Mouse (Mus musculus): ENCODE measurements around the gene Zic2.
"Not testable (repeated sequence)": the region's sequence is repeated elsewhere in the genome, so short reads cannot be mapped to it uniquely, and the experiment has no call there.

The Zic2 gene

GRCm38 (mm10) chr14:122474891-122475556, at the start of gene Zic2:
TSS of gene Zic2 (plus strand) at chr14:122475435.
- DNase-seq (ENCODE audit: inconsistent ontology term) = peak; percentile 96

- DNase-seq (ENCODE audit: inconsistent ontology term) = peak; percentile 26
Observed at GRCm38 (mm10) chr14:122426529-122427203, 48.6 kb upstream of the Zic2 start.

DNA sequence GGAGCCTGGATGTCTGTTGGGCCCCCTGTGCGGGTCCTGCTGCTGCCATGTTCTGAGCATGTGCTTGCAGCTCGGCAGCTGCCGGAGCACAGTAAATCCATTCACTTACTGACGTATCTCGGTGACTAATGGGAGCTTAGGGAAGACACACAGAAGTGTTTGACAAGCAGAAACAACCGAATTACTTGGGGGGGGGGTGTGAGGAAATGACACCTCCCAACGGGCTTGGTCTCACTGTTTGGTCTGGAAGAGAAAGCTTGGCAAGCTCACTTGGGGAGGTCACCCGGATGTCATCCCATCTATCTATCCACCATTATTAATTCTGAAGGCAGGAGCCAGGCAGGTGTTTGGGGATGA, 48.1 kb upstream of the Zic2 start:
- DNase-seq (ENCODE audit: inconsistent ontology term) = peak; percentile 49

GRCm38 (mm10) chr14:122427654-122428053, 47.6 kb upstream of the Zic2 start:
- no peak for DNase-seq (ENCODE audit: inconsistent ontology term)

GRCm38 (mm10) chr14:122432558-122432957, 42.7 kb upstream of the Zic2 start:
- DNase-seq (ENCODE audit: inconsistent ontology term) = no peak

GRCm38 (mm10) chr14:122434039-122434438, 41.2 kb upstream of the Zic2 start:
- no peak for DNase-seq (ENCODE audit: inconsistent ontology term)

DNA sequence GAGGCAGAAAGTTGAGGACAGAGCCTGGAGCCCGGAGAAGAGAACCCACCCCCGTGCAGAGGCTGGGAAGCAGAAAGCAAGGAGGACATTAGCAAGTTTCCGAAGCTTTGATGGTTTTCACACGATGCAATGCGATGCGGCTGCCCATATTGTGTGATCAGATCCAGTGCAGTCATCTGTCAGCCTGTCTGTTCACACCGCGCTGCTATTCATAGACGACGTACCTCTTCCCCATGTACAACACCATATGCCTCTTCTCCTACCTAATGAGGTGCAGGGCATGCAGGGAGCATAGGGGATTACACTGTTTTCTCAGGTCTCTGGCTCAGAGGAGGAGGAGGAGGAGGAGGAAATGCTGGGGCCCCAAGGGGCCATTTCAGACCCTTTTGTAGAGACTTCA, 38.4 kb upstream of the Zic2 start:
- DNase-seq (ENCODE audit: inconsistent ontology term) = no peak

- DNase-seq (ENCODE audit: inconsistent ontology term) = peak; percentile 63
Observed at GRCm38 (mm10) chr14:122449601-122450495, 25.4 kb upstream of the Zic2 start.

GRCm38 (mm10) chr14:122450496-122451382, 24.5 kb upstream of the Zic2 start, which contains the start of gene Gm5089:
TSS of gene Gm5089 (minus strand) at chr14:122451115.
- peak; percentile 87 for DNase-seq (ENCODE audit: inconsistent ontology term)

- no peak for DNase-seq (ENCODE audit: inconsistent ontology term)
Observed at GRCm38 (mm10) chr14:122451551-122452145, 23.6 kb upstream of the Zic2 start.

DNA sequence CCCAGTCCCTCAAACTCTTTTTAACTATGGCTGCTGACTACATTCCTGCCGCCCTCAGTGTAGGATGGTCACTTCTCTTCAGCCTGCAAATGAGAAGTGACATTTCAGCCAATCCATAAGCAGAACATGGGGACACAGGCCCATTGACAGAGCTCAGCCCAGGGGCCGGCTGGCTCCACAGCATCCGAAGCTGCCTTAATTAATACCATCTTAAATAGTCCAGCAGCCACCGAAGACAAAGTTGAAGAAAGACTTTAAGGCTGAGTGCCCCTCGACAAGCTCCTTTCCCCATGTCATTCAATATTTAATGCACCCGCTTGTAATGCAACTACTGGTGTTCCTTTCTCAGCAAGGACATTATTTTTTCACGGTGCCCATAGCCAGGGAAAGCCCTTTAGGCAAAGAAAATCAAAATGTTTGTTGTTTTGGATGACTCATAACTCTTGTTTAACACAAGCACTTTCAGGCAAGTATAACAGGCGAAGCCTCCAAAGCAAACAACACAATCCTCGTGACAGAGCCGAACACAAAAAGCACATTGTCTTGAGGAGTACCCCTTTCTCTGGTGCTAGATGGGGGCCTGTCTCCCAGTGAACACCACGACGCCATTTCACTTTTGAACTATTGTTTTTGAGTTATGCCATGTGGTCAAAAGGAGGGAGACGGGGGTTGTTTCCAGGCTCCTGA, 22.4 kb upstream of the Zic2 start:
- DNase-seq (ENCODE audit: inconsistent ontology term) = no peak

- no peak for DNase-seq (ENCODE audit: inconsistent ontology term)
Observed at GRCm38 (mm10) chr14:122453388-122453995, 21.7 kb upstream of the Zic2 start.

GRCm38 (mm10) chr14:122453996-122454738, 21.1 kb upstream of the Zic2 start:
- DNase-seq (ENCODE audit: inconsistent ontology term) = no peak

DNA sequence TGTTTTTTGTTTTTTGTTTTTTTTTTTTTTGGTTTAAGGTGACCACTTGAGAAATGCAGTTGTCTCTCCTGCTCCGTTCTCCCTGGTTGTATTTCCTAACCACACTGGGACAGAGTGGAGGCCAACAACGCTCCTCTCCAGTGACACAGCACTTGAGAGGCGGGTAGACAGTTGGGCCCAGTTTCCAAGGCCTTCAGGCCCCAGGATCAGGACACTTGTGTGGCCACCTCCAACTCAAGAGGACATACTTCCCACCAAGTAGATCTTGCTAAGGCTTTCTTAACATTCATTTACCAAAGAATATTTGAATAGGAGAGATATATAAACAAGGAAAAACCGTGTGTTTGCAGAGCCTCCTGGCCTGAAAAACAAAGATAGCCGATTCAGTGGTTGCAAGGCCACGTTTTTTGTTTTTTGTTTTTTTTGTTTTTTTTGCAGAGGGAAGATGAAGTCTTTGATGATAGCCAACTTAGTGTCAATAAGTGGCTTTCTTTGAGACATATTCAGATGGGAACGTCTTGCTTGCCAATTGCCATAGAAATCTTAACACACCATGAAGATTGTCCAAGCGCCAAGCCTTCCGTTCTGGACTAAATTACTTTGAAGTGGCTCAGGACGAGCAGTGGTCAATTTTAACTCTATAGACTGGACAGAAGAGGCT, 20.2 kb upstream of the Zic2 start:
- no peak for DNase-seq (ENCODE audit: inconsistent ontology term)

DNA sequence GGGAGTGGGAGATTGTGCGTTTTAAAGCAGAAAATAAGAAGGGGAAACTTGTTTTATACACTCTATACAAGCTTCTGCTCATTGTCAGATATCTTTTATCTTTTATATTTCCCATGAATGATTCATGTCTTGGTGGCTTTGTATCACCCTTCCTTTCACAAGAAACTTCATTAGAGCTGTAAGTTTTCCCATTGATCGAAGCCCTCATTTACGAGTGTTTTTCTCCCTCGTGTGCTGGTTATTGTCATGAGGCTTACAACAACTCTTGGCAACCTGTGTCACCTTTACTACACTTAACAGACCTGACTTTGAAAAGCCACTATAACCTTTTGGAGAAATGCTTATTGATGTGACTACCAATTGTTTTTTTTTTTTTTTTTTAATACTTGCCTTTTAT, 19.7 kb upstream of the Zic2 start:
- DNase-seq (ENCODE audit: inconsistent ontology term) = no peak

- DNase-seq (ENCODE audit: inconsistent ontology term) = not testable (repeated sequence)
Observed at GRCm38 (mm10) chr14:122459332-122459731, 15.9 kb upstream of the Zic2 start.

- DNase-seq (ENCODE audit: inconsistent ontology term) = no peak
Observed at GRCm38 (mm10) chr14:122459776-122460175, 15.5 kb upstream of the Zic2 start.

- no peak for DNase-seq (ENCODE audit: inconsistent ontology term)
Observed at GRCm38 (mm10) chr14:122460226-122460625, 15.0 kb upstream of the Zic2 start.

GRCm38 (mm10) chr14:122461500-122461899, 13.7 kb upstream of the Zic2 start:
- DNase-seq (ENCODE audit: inconsistent ontology term) = no peak
